Mouse (Mus musculus) retina, adult 2 months (tissue): ENCODE data around the gene Tlk1.
A peak's percentile ranks its signal among the peaks of the same experiment; 100 is the strongest.

Experiments
- DNase-seq: peaks from one replicate; pipeline ENCODE4 v3.0.0-alpha.2; 2012; ENCODE audit warnings: low read depth, low spot score

The Tlk1 gene

GRCm38 (mm10) chr2:70793276-70793675, 32.3 kb downstream of the Tlk1 start:
- DNase-seq, result no peak

GRCm38 (mm10) chr2:70790246-70790645, 35.3 kb downstream of the Tlk1 start:
- DNase-seq, result no peak

DNA sequence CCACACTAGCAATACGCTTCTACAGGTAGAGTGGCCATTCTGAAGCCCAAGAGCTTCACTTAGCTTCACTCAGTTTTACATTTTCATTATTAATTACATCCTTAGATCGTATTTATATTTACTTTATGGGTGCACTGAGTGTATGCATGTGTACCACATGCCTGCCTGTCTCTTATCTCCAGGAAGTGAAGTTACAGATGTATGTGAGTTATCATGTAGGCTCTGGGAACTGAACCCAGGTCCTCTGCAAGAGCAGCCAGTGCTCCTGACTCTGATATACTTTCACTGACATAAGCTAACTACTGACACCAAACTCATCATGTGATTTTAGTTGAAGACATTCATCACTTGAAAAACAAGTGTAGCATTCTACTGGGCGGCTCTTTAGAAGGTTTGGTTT, 36.2 kb downstream of the Tlk1 start:
- no peak for DNase-seq

- no peak for DNase-seq
Observed at GRCm38 (mm10) chr2:70784447-70784846, 41.1 kb downstream of the Tlk1 start.

- DNase-seq, result no peak
Observed at GRCm38 (mm10) chr2:70783504-70783903, 42.0 kb downstream of the Tlk1 start.

DNA sequence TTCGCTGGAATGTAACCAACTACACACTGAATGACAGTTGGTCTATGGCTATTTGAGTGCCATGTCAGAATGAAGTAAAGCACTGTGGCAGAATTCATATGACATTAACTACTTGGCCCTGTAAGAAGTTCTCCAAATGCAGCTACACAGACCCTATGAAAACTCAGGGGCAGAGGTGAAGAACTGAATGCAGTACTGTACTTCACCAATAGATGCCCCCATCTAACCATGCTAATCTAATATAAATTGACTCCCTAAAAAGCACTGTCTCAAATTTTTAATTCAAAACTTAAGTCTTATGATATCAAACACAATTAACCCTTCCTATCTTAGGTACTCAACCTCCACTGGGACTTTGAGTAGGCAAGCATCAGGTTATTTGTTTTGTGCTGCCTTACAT, 45.9 kb downstream of the Tlk1 start:
- DNase-seq, result peak; percentile 25

GRCm38 (mm10) chr2:70776744-70777143, 48.8 kb downstream of the Tlk1 start:
- no peak for DNase-seq

DNA sequence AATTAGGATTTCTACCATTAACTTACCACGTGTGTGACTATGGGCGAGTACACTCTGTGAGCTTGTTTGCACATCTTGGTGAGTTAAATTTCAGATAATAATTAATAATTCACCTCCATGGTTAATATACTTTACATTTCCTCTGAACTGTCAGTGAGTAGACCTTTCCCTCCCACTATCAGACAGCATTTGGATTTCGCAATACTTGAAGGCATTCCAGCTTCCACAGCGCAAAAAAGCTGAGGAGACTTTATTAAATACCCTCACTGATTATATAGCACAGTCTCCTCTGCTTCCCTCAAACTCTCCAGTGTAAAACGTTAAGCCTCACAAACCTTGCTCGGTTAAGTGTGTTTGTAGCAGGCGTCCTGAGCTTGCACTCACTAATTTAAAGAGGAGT, 60.8 kb downstream of the Tlk1 start:
- no peak for DNase-seq

DNA sequence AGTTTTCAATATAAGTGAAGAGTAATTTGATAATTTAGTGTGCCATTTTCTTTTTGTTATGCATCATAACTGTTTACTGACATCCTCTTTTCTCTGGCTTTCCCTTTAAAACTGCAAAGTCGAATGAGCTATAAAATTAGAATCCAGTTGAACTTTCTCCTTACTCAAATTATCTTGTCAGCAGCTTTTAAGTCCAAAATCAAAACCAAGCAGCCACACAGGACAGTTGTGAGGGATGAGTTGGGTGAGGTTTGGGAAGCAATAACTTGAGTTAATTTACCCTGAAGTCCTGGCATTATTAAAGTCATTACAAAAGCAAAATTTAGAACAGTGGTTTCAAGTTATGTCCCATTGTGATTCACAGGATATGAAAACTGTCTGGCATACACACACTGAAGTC, 62.8 kb downstream of the Tlk1 start:
- DNase-seq, result no peak

- no peak for DNase-seq
Observed at GRCm38 (mm10) chr2:70752149-70752548, 73.4 kb downstream of the Tlk1 start.

GRCm38 (mm10) chr2:70751655-70752054, 73.9 kb downstream of the Tlk1 start:
- no peak for DNase-seq

GRCm38 (mm10) chr2:70742588-70742987, 82.9 kb downstream of the Tlk1 start:
- no peak for DNase-seq

- DNase-seq, result no peak
Observed at GRCm38 (mm10) chr2:70741901-70742300, 83.6 kb downstream of the Tlk1 start.

DNA sequence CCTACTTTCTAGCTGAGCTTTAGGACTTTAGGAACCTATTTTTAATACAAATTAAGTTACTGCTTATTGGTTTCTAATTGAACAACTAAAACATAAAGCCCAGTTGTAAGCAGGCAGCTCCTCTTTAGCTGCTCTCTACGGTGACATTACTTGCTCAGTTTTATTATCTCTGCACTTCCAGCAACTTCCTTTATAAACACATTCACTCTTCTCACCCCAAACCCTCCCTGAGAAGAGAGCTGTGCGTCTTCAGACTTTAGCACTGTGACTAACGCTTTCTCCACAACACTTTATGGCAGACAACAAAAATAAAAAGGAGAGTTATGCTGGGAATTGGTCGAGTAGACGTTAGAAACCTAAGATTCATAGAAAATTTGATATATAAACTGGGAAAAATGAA, 89.5 kb downstream of the Tlk1 start:
- no peak for DNase-seq

GRCm38 (mm10) chr2:70735534-70735933, 90.0 kb downstream of the Tlk1 start:
- DNase-seq, result no peak

GRCm38 (mm10) chr2:70727089-70727488, 98.4 kb downstream of the Tlk1 start:
- DNase-seq, result no peak

DNA sequence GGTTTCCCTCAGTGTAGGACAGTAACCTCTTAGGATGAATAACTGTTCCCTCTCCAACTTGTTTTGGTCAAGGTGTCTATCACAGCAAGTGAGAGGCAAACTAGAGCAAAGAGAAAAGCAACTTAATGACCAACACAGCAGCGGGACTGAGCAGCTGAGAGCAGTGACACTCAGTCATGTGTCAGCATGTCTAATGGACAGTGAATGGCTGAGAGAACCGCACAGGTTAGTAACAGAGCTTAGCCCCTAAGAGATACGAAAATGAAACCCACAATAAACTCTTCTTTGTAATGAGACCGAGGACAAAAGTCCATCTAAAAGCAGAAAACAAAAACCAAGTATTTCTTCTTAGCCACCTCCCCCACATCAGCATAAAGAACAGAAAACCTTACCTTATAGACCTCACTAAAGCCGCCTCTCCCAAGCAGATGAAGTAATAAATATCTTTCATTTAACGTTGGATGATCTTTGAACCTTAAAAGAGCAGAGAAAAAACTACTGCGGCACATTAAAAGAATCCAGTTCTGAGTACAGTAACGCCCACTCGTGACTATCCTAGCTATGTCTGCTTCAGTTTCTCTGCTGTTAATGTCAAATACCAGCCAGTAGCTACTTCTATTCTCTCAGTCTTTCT, 101.8 kb downstream of the Tlk1 start:
- no peak for DNase-seq

DNA sequence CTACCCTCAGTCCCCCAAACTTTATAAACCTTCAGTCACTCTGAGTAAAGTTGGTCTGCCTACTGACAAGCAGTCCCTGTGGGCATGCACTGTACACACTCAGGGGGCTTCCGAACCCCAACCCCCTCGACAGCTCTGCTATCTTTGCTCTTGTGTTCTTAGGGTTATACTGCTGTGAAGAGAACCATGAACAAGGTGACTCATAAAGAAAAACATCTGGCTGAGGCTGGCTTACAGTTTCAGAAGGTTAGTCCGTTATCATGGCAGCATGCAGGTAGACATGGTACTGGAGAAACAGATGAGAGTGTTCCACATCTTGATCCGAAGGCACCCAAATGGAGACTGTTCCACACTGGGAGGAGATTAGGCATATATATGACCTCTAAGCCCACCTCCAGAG, 114.7 kb downstream of the Tlk1 start:
- DNase-seq, result no peak

- DNase-seq, result no peak
Observed at GRCm38 (mm10) chr2:70710236-70710635, 115.3 kb downstream of the Tlk1 start.

DNA sequence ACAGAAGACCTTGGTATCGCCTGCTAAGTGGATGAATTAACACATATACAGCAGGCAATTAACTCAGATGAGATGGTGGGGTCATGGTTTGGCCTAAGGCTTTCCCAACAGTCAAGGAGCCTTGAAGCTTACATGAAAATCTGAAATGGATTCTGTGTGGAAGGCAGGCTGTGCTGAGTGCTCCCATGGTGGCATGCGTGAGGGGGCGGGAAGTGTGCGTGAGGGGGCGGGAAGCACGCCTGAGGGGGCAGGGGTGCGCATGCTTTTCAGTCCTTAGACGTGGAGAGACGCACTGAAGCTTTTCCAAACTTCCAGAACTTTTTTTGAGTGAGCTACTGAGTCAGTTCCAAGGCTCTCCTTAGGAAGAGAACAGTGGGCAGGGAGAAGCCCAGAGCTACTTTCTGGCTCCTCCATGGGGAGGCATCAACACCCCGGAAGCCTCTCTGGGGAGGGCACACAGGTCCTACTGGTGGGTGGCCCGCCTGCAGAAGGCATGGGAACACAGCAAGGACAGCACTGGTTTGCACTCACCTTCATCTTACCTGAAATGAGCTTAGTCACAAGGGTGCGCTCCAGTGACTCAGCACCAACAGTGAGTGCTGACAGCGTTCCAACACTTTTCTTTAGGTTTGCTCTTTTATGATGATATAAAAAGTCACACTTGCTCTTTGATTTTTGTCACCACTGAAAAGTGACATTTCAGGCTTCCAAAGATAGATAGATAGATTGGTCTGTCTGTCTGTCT, 116.4 kb downstream of the Tlk1 start:
- DNase-seq, result no peak

DNA sequence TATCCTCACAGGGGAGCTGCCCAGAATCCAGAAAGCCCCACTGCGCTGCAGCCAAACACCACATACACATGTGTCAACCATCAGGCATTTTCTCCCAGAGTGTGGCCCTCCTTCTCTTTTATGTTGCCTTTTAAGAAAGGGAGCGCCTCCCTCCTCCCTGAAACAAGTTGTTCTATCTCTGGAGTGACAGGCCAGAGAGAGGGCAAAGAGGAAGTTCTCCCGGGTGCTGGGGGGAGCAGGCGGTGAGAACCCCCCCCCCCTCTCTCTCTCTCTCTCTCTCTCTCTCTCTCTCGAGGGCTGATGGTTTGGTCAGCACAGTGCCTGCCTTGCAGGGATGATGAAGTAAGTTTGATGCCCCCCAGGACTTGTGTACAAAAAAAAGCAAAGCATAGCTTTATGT, 123.1 kb downstream of the Tlk1 start:
- no peak for DNase-seq

- DNase-seq, result no peak
Observed at GRCm38 (mm10) chr2:70701571-70701970, 124.0 kb downstream of the Tlk1 start.

DNA sequence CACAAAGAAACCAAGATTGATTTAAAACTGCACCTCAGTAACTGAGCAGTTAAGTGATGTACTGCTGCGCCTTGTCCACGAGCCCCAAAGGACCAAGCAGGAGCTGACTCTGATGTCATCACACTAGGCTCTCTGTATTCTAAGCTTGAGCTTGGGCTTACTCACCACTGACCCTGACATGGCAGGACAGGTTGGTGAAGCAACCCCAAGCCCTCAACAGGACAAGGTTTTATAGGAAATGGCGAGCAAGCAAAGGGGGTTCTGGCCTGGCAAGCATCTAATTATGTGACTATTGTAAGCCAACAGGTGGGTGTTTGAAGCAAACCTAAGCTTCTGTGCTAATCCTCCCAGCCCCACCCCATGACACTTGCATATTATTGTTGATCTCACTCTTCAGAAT, 124.7 kb downstream of the Tlk1 start:
- DNase-seq, result no peak

DNA sequence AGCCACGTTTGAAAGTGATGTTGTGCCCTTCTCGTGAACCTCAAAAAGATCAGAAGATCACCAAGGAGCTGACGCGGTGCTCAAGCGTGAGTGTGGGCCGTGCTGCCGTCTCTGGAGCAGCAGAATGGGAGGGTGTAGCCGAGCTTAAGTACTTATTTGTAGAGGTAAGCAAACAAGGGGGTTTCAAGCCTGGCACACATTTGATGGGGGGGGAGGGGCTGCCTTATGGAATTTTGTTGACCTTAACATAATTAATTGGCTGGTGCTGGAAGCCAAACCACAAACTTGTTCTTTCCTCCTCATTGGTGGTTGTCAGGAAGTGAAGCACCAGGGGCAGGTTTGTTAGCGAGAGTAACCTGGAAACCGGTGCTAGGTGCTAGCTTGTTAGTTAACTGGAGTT, 129.8 kb downstream of the Tlk1 start:
- DNase-seq, result no peak
